Mouse (Mus musculus) liver, postnatal 0 days (tissue): Measurements from ENCODE around the gene Ost4. TPM values are rescaled to one million over a fixed set of nuclear protein-coding genes. Genes with fewer than 3 reads are reported as not detected.

Experiments used
- ATAC-seq: fragments of 200-750 bp; cut with Nextera tagmentation; 2 replicates; pipeline ENCODE4 v1.8.0; 2017; ENCODE audit warnings: mild to moderate bottlenecking, moderate library complexity
- DNase-seq: peaks from one replicate; pipeline ENCODE4 v3.0.0-alpha.2; 2016
- H3K27ac ChIP-seq: fragments of 300-500 bp; sonication (generic); 2 replicates; pipeline ENCODE4 v1.5.1; 2014; ENCODE audit warnings: antibody characterized with exemption, moderate library complexity, mild to moderate bottlenecking, low read depth
- H3K27me3 ChIP-seq: fragments of 300-500 bp; sonication (generic); 2 replicates; pipeline ENCODE4 v1.6.1; 2014; ENCODE audit warnings: low read length, control low read depth, mixed read lengths; ENCODE audit not compliant: insufficient read depth
- H3K36me3 ChIP-seq: fragments of 300-500 bp; sonication (generic); replicated peaks from 2 replicates; pipeline ENCODE4 v1.6.1; 2014; ENCODE audit warnings: mild to moderate bottlenecking, control low read depth, low read length, moderate library complexity, mixed read lengths; ENCODE audit not compliant: insufficient read depth
- H3K4me1 ChIP-seq: fragments of 300-500 bp; sonication (generic); 2 replicates; pipeline ENCODE4 v1.6.1; 2014; ENCODE audit warnings: antibody characterized with exemption, mild to moderate bottlenecking, control low read depth; ENCODE audit not compliant: insufficient read depth
- H3K4me2 ChIP-seq: fragments of 300-500 bp; sonication (generic); 2 replicates; pipeline ENCODE4 v1.6.1; 2014; ENCODE audit warnings: low read depth, mild to moderate bottlenecking, low read length, moderate library complexity, mixed read lengths
- H3K4me3 ChIP-seq: fragments of 300-500 bp; sonication (generic); 2 replicates; pipeline ENCODE4 v1.5.1; 2014; ENCODE audit warnings: low read depth, low read length
- H3K9ac ChIP-seq: fragments of 300-500 bp; sonication (generic); replicated peaks from 2 replicates; pipeline ENCODE4 v1.6.1; 2014; ENCODE audit warnings: mild to moderate bottlenecking, moderate library complexity
- H3K9me3 ChIP-seq: fragments of 300-500 bp; sonication (generic); 2 replicates; pipeline ENCODE4 v1.6.1; 2016; ENCODE audit warnings: mild to moderate bottlenecking, control low read depth, low read length, mixed read lengths
- CTCF ChIP-seq: sonication (generic); IDR thresholded peaks from 2 replicates; pipeline ENCODE4 v1.5.1; 2016; ENCODE audit warnings: antibody characterized with exemption, low read depth
- EP300 ChIP-seq: IDR thresholded peaks from 2 replicates; pipeline ENCODE4 v1.6.1; 2016; ENCODE audit warnings: antibody characterized with exemption, low read depth, mild to moderate bottlenecking
- WGBS: fragments of 180-500 bp; shearing (Covaris S2); extraction: QIAGEN DNeasy Blood & Tissue Kit; methylation state at CpG from one replicate; pipeline ENCODE4 v1.1.7; 2014; ENCODE audit not compliant: insufficient replicate concordance; 5-methylcytosine and 5-hydroxymethylcytosine counted together
- polyA plus RNA-seq: library from polyadenylated mRNA; unstranded; fragments of >200 nt; fragmentation: Nextera tagmentation; extraction: Ambion mirVana; gene quantifications from 2 replicates; pipeline ENCODE4 v1.2.1, GENCODE M21; 2015

The Ost4 gene
- polyA plus RNA-seq, 1 experiment from 2014 or later: 277 TPM

DNA sequence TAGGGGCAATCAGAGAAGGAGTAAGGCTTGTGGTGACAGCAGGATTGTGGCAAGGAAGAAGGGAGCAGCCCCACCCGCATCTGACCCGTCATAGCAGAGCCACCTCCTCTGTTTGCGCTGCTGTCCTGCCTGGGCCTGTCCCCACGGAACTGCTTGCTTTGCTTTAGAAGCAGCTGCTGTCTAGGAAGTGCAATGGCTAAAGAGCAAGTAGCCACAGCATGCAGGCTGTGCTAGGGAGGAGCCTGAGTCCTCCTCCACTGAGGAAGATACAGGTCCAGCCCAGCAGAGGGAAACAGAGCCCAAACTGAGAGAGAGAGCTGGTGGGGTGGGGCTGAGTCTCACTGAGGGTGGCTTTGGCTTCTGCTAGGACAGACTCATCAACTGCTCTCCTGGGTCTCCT lies 43.7 kb downstream of the Ost4 start:
- DNase-seq (no peak), ATAC-seq (peak; percentile 31; the same call in 1 of the 2 replicates)
- Histone ChIP-seq H3K4me1 (0 out of 2 replicates have a peak, but pooled peaks cover under 1% of the 10 kb centered on the region), H3K9ac (no peak overlapping the region), H3K4me2 (no peak overlapping the region), H3K9me3 (no peaks in the 10 kb centered on the region), H3K36me3 (no peaks in the 10 kb centered on the region), H3K27me3 (no peaks in the 10 kb centered on the region), H3K4me3 (no peak overlapping the region), H3K27ac (no peak overlapping the region)
- TF ChIP-seq CTCF (peak; percentile 53), EP300 (no peak)
- WGBS: 36% methylated on average over 4 of the region's 4 CpGs

DNA sequence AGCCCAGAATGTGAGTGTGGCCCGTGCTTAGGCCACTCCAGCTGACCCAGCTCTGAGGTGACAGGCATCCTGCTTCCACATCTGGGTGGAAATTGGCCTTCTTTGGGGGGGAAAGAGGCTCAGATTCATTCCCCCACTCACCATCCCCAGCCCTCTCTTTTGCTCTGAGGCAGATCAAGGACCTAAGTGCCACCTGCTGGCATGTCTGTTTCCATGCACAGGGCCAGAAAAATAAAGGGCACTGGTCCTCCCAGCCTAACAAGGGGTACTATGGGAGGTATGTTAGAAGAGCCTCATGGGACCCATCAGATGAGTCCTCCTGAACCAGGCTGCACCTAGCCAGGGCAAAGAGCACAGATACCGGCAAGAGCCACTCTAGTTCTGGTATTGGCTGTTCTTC lies 51.5 kb downstream of the Ost4 start:
- Histone ChIP-seq H3K27ac (no peak overlapping the region), H3K27me3 (no peaks in the 10 kb centered on the region), H3K9me3 (no peaks in the 10 kb centered on the region), H3K4me2 (no peak overlapping the region), H3K4me1 (no peaks in the 10 kb centered on the region), H3K4me3 (no peak overlapping the region), H3K36me3 (no peaks in the 10 kb centered on the region), H3K9ac (no peak overlapping the region)
- 75% methylated on average over 2 of the region's 2 CpGs for WGBS
- ATAC-seq (no peak), DNase-seq (peak; percentile 15)
- TF ChIP-seq EP300 (no peak), CTCF (peak; percentile 52)

Other genes starting within 250 kb of the Ost4 start
- 135 and 145 TPM in 2 replicates for gene Cenpa, start 241.0 kb downstream of the Ost4 start, polyA plus RNA-seq
- 0.05 TPM in 1 of 2 replicates, not detected in the other for gene Dpysl5, start 196.2 kb downstream of the Ost4 start, polyA plus RNA-seq
- 7.4 and 8.0 TPM in 2 replicates for gene Mapre3, start 93.1 kb downstream of the Ost4 start, polyA plus RNA-seq
- gene Tmem214, start 39.8 kb downstream of the Ost4 start, polyA plus RNA-seq: 32.1 and 33.0 TPM in 2 replicates
- 3.1 and 3.2 TPM in 2 replicates for gene Agbl5, start 19.1 kb downstream of the Ost4 start, polyA plus RNA-seq
- 25.3 and 30.9 TPM in 2 replicates for gene Emilin1, start 5.6 kb upstream of the Ost4 start, polyA plus RNA-seq
- 56.9 and 57.7 TPM in 2 replicates for gene Khk, start 13.6 kb upstream of the Ost4 start, polyA plus RNA-seq
- 18.7 and 22.8 TPM in 2 replicates for gene Cgref1, start 37.8 kb upstream of the Ost4 start, polyA plus RNA-seq
- gene Preb, start 52.6 kb upstream of the Ost4 start, polyA plus RNA-seq: 79.2 and 80.6 TPM in 2 replicates
- 0.05 TPM in 1 of 2 replicates, not detected in the other for gene Tcf23, start 60.9 kb upstream of the Ost4 start, polyA plus RNA-seq
- 162 and 169 TPM in 2 replicates for gene Atraid, start 140.5 kb upstream of the Ost4 start, polyA plus RNA-seq
- 3.1 and 3.7 TPM in 2 replicates for gene Slc5a6, start 141.1 kb upstream of the Ost4 start, polyA plus RNA-seq
- gene Cad, start 147.0 kb upstream of the Ost4 start, polyA plus RNA-seq: 3.1 and 4.2 TPM in 2 replicates
- not detected in 2 replicates for gene Dnajc5g, start 198.5 kb upstream of the Ost4 start, polyA plus RNA-seq
- gene Slc30a3, start 200.4 kb upstream of the Ost4 start, polyA plus RNA-seq: 0.24 and 0.72 TPM in 2 replicates
- 0.12 and 0.86 TPM in 2 replicates for gene Trim54, start 208.9 kb upstream of the Ost4 start, polyA plus RNA-seq
- not detected in 2 replicates for gene Ucn, start 231.0 kb upstream of the Ost4 start, polyA plus RNA-seq
- 16.5 and 17.6 TPM in 2 replicates for gene Mpv17, start 246.5 kb upstream of the Ost4 start, polyA plus RNA-seq